Mouse (Mus musculus): ENCODE data around the gene Abca3.

Abca3 gene

GRCm38 (mm10) chr17:24441148-24441547 lies 89.4 kb downstream of the Abca3 start:
- 39% methylated on average over 2 of the region's 2 CpGs for WGBS

GRCm38 (mm10) chr17:24442107-24442506 lies 90.4 kb downstream of the Abca3 start:
- 91% methylated on average over 14 of the region's 14 CpGs for WGBS

GRCm38 (mm10) chr17:24442632-24443155 lies 90.9 kb downstream of the Abca3 start, which contains the start of gene Dnase1l2:
Gene Dnase1l2 (minus strand): TSS chr17:24443105.
- WGBS, result 53% methylated on average over 7 of the region's 7 CpGs

GRCm38 (mm10) chr17:24443409-24443808 lies 91.7 kb downstream of the Abca3 start:
- 59% methylated on average over 4 of the region's 4 CpGs for WGBS

- WGBS, result 85% methylated on average over 8 of the region's 8 CpGs
These were observed 94.8 kb downstream of the Abca3 start for GRCm38 (mm10) chr17:24446590-24446989.

- 92% methylated on average over 6 of the region's 6 CpGs for WGBS
These were observed 97.8 kb downstream of the Abca3 start for GRCm38 (mm10) chr17:24449507-24449906.

GRCm38 (mm10) chr17:24451220-24451619 lies 99.5 kb downstream of the Abca3 start:
- WGBS, result 93% methylated on average over 6 of the region's 6 CpGs

- WGBS, result 82% methylated on average over 2 of the region's 2 CpGs
These were observed 101.6 kb downstream of the Abca3 start for GRCm38 (mm10) chr17:24453372-24453771.

GRCm38 (mm10) chr17:24454218-24454755 lies 102.5 kb downstream of the Abca3 start:
- 3% methylated on average over 14 of the region's 14 CpGs for WGBS

- WGBS, result under 1% methylated on average over 67 of the region's 67 CpGs
These were observed 103.2 kb downstream of the Abca3 start for GRCm38 (mm10) chr17:24454756-24455522.

- WGBS, result 46% methylated on average over 10 of the region's 10 CpGs
These were observed 103.9 kb downstream of the Abca3 start for GRCm38 (mm10) chr17:24455523-24456206.
